Mouse (Mus musculus): ENCODE measurements around the gene Gm17124.
"Not testable (repeated sequence)": the region's sequence is repeated elsewhere in the genome, so short reads cannot be mapped to it uniquely, and the experiment has no call there.

Gene Gm17124

DNA sequence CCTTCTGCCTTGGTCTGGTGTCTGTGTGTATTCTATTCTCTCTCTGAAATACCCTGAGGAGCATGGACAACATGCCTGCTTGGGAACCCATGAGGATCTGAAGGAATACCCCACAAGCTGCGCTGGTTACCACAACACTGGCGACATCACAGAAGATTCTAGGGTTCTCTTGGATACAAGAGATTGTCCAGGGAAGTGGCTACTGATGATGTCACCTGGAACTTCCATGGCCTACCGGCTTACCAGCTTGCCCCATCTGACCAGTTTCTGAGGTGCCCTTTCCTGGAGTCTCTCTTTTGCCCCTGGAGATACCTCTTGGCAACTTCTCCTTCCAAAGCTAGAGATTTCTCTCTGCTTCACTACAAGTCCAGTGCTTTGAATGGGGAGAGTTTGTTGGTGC lies at the start of gene Gm17124:
Gm17124 (minus strand) TSS at position 101 of the 400 bp plus-strand sequence.
- not testable (repeated sequence) for DNase-seq

DNA sequence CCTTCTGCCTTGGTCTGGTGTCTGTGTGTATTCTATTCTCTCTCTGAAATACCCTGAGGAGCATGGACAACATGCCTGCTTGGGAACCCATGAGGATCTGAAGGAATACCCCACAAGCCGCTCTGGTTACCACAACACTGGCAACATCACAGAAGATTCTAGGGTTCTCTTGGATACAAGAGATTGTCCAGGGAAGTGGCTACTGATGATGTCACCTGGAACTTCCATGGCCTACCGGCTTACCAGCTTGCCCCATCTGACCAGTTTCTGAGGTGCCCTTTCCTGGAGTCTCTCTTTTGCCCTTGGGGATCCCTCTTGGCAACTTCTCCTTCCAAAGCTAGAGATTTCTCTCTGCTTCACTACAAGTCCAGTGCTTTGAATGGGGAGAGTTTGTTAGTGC lies 42.1 kb upstream of the Gm17124 start, which contains the start of gene Gm3633:
Gm3633 (minus strand) TSS at position 101 of the 400 bp plus-strand sequence.
- not testable (repeated sequence) for DNase-seq

Data from cerebellum, adult 9-10 months (tissue).